Mouse (Mus musculus): Measurements from ENCODE around the gene Arhgap6. TPM values are rescaled to one million over a fixed set of nuclear protein-coding genes. Genes with fewer than 3 reads are reported as not detected.

Gene Arhgap6
- under 1 TPM; 0.55 to 0.56 TPM for total RNA-seq (2023)

GRCm38 (mm10) chrX:168794974-168795858, at the start of gene Arhgap6:
Gene Arhgap6, plus strand, starts transcription at chrX:168795099.

GRCm38 (mm10) chrX:169187100-169187499, 392.2 kb downstream of the Arhgap6 start, which contains the start of gene Amelx:
Gene Amelx, minus strand, starts transcription at chrX:169187200.

GRCm38 (mm10) chrX:169319945-169320667, 525.2 kb downstream of the Arhgap6 start, which contains the start of gene Hccs:
Gene Hccs, minus strand, starts transcription at chrX:169320372.

Other genes with a start within 250 kb of the Arhgap6 start
- not detected for gene Frmpd4, start 217.9 kb upstream of the Arhgap6 start, total RNA-seq (2023)
- gene Msl3, start 121.2 kb upstream of the Arhgap6 start, total RNA-seq (2023), result 10 to 100 TPM; 31.3 to 34.9 TPM